Mouse (Mus musculus) left cerebral cortex, postnatal 25 days (tissue): ENCODE data around the gene Cdca8. TPM values are rescaled to one million over a fixed set of nuclear protein-coding genes. Genes with fewer than 3 reads are reported as not detected.

ENCODE experiments used
- DNase-seq, 2 experiments: peaks; one replicate each; pipeline ENCODE4 v3.0.0; 2022; ENCODE audit warnings: low spot score in 2 of 2, mixed read lengths in 1 of 2
- intact Hi-C: fragments of 180-260 bp; cut with DNase I; formaldehyde crosslinking; loops from one replicate; pipeline ENCODE4 v1.15.1; 2025
- total RNA-seq, 2 experiments: library from RNA; stranded (reverse); gene quantifications; 2 replicates each; pipeline ENCODE4 v1.2.3; 2021

Cdca8 gene
- total RNA-seq, 2 experiments from 2014 or later: 1.2 to 1.6 TPM

- no peak for DNase-seq
- intact Hi-C loops: no loop called here
These were observed 20.0 kb upstream of the Cdca8 start for GRCm38 (mm10) chr4:124959062-124959461.

- DNase-seq: no peak
- intact Hi-C loops: no loop called here
These were observed 18.2 kb upstream of the Cdca8 start for GRCm38 (mm10) chr4:124957284-124957683.

GRCm38 (mm10) chr4:124953546-124953945 lies 14.4 kb upstream of the Cdca8 start:
- DNase-seq: no peak
- intact Hi-C loops: no loop called here

- no peak for DNase-seq
- intact Hi-C loops: no loop called here
These were observed 11.9 kb upstream of the Cdca8 start for GRCm38 (mm10) chr4:124951036-124951433.

- no peak for DNase-seq
- intact Hi-C loops: no loop called here
These were observed 11.3 kb upstream of the Cdca8 start for GRCm38 (mm10) chr4:124950181-124951035.

- no peak for DNase-seq
- intact Hi-C loops: no loop called here
These were observed 10.4 kb upstream of the Cdca8 start for GRCm38 (mm10) chr4:124949488-124949887.

- intact Hi-C loops: no loop called here
These were observed 5.8 kb upstream of the Cdca8 start for GRCm38 (mm10) chr4:124944961-124945360.

GRCm38 (mm10) chr4:124943781-124944180 lies 4.7 kb upstream of the Cdca8 start:
- intact Hi-C loops: loop anchor here (1.0 kb wide), 1 partner anchor 116 kb away; no protein-coding TSS in a partner anchor
- no peak for DNase-seq

More at GRCm38 (mm10) chr4:124944961-124945360, 5.8 kb upstream of the Cdca8 start:
- DNase-seq: no peak

- intact Hi-C loops: loop anchor here (1.0 kb wide), 1 partner anchor 116 kb away; no protein-coding TSS in a partner anchor
- peak; percentile 64 to 71 for DNase-seq
These were observed 3.9 kb upstream of the Cdca8 start for GRCm38 (mm10) chr4:124943022-124943421.

GRCm38 (mm10) chr4:124936613-124937471 lies 2.3 kb downstream of the Cdca8 start, which contains the start of gene 9930104L06Rik:
9930104L06Rik (plus strand) TSS chr4:124937048.
- intact Hi-C loops: loop anchor here (5.0 kb wide), 1 partner anchor 75 kb away; the partner anchor contains the start of gene Maneal
- DNase-seq: peak; percentile 97 to 99

GRCm38 (mm10) chr4:124928102-124928501 lies 11.0 kb downstream of the Cdca8 start:
- DNase-seq: peak in 1 of 2 experiments; percentile 19
- intact Hi-C loops: no loop called here

- intact Hi-C loops: no loop called here
- DNase-seq: peak in 1 of 2 experiments; percentile 20
These were observed 32.9 kb downstream of the Cdca8 start for GRCm38 (mm10) chr4:124905971-124906822.

- no peak for DNase-seq
- intact Hi-C loops: no loop called here
These were observed 33.7 kb downstream of the Cdca8 start for GRCm38 (mm10) chr4:124905417-124905816.

GRCm38 (mm10) chr4:124899906-124900305 lies 39.2 kb downstream of the Cdca8 start:
- DNase-seq: no peak
- intact Hi-C loops: no loop called here

GRCm38 (mm10) chr4:124898428-124898827 lies 40.7 kb downstream of the Cdca8 start:
- DNase-seq: no peak
- intact Hi-C loops: no loop called here

GRCm38 (mm10) chr4:124894508-124895428 lies 44.3 kb downstream of the Cdca8 start:
- peak; percentile 77 to 81 for DNase-seq
- intact Hi-C loops: loop anchor here (5.0 kb wide), 1 partner anchor 42 kb away; the partner anchor contains the start of genes 1110065P20Rik and Yrdc

GRCm38 (mm10) chr4:124893769-124894168 lies 45.3 kb downstream of the Cdca8 start:
- DNase-seq: no peak
- intact Hi-C loops: loop anchor here (5.0 kb wide), 1 partner anchor 41 kb away; the partner anchor contains the start of genes 1110065P20Rik and Yrdc

- intact Hi-C loops: loop anchor here (5.0 kb wide), 1 partner anchor 39 kb away; the partner anchor contains the start of genes 1110065P20Rik and Yrdc
- peak; percentile 42 to 70 for DNase-seq
These were observed 48.3 kb downstream of the Cdca8 start for GRCm38 (mm10) chr4:124890831-124891230.
